Mouse (Mus musculus) layer of hippocampus, adult 9-10 months (tissue): ENCODE data around the gene Abca12.

Source experiments
- DNase-seq: peaks from one replicate; pipeline ENCODE4 v3.0.0; 2022; ENCODE audit warnings: low spot score

Abca12 gene

GRCm38 (mm10) chr1:71414810-71415209, at the start of gene Abca12:
Abca12 (minus strand) TSS chr1:71414910.
- DNase-seq: no peak

GRCm38 (mm10) chr1:71457961-71458360, 43.3 kb upstream of the Abca12 start:
- no peak for DNase-seq

- DNase-seq: no peak
Observed at GRCm38 (mm10) chr1:71447424-71447823, 32.7 kb upstream of the Abca12 start.

GRCm38 (mm10) chr1:71421741-71422333, 7.1 kb upstream of the Abca12 start:
- no peak for DNase-seq

- peak; percentile 6 for DNase-seq
Observed at GRCm38 (mm10) chr1:71418467-71418866, 3.8 kb upstream of the Abca12 start.

GRCm38 (mm10) chr1:71417951-71418350, 3.2 kb upstream of the Abca12 start:
- DNase-seq: no peak

GRCm38 (mm10) chr1:71414084-71414483, 626 bp downstream of the Abca12 start:
- no peak for DNase-seq

GRCm38 (mm10) chr1:71413114-71413513, 1.6 kb downstream of the Abca12 start:
- no peak for DNase-seq

- DNase-seq: no peak
Observed at GRCm38 (mm10) chr1:71407711-71408110, 7.0 kb downstream of the Abca12 start.

GRCm38 (mm10) chr1:71397635-71398034, 17.1 kb downstream of the Abca12 start:
- no peak for DNase-seq

GRCm38 (mm10) chr1:71396105-71396504, 18.6 kb downstream of the Abca12 start:
- no peak for DNase-seq

- DNase-seq: no peak
Observed at GRCm38 (mm10) chr1:71394177-71394576, 20.5 kb downstream of the Abca12 start.

GRCm38 (mm10) chr1:71393489-71393888, 21.2 kb downstream of the Abca12 start:
- DNase-seq: no peak

- DNase-seq: no peak
Observed at GRCm38 (mm10) chr1:71392463-71392862, 22.2 kb downstream of the Abca12 start.

- no peak for DNase-seq
Observed at GRCm38 (mm10) chr1:71386593-71386992, 28.1 kb downstream of the Abca12 start.

- DNase-seq: no peak
Observed at GRCm38 (mm10) chr1:71384098-71384497, 30.6 kb downstream of the Abca12 start.

GRCm38 (mm10) chr1:71373090-71373489, 41.6 kb downstream of the Abca12 start:
- DNase-seq: no peak

GRCm38 (mm10) chr1:71370266-71370665, 44.4 kb downstream of the Abca12 start:
- DNase-seq: no peak

- DNase-seq: no peak
Observed at GRCm38 (mm10) chr1:71367770-71368169, 46.9 kb downstream of the Abca12 start.

GRCm38 (mm10) chr1:71342861-71343554, 71.7 kb downstream of the Abca12 start:
- DNase-seq: no peak

GRCm38 (mm10) chr1:71342261-71342594, 72.5 kb downstream of the Abca12 start:
- DNase-seq: no peak

GRCm38 (mm10) chr1:71341370-71342260, 73.1 kb downstream of the Abca12 start:
- DNase-seq: no peak
